Mouse (Mus musculus) intestine, embryonic 14.5 days (tissue): Measurements from ENCODE around the gene Arcn1. TPM values are rescaled to one million over a fixed set of nuclear protein-coding genes. Genes with fewer than 3 reads are reported as not detected.

Experiments used
- ATAC-seq: fragments of 200-750 bp; cut with Nextera tagmentation; replicated peaks from 2 replicates; pipeline ENCODE4 v1.8.0; 2017; ENCODE audit warnings: low read depth, moderate number of reproducible peaks, moderate TSS enrichment, moderate library complexity; ENCODE audit not compliant: low FRiP score, low TSS enrichment
- DNase-seq: peaks from one replicate; pipeline ENCODE4 v3.0.0-alpha.2; 2018; ENCODE audit warnings: low spot score
- H3K27ac ChIP-seq: fragments of 300-500 bp; sonication (generic); 2 replicates; pipeline ENCODE4 v1.5.1; 2014; ENCODE audit warnings: low read depth, mild to moderate bottlenecking, control low read depth
- H3K27me3 ChIP-seq: fragments of 300-500 bp; sonication (generic); replicated peaks from 2 replicates; pipeline ENCODE4 v1.6.1; 2014; ENCODE audit warnings: low read length, control low read depth; ENCODE audit not compliant: control insufficient read depth, insufficient read depth
- H3K36me3 ChIP-seq: fragments of 300-500 bp; sonication (generic); 2 replicates; pipeline ENCODE4 v1.6.1; 2014; ENCODE audit warnings: low read length, control low read depth; ENCODE audit not compliant: control insufficient read depth, insufficient read depth
- H3K4me1 ChIP-seq: fragments of 300-500 bp; sonication (generic); replicated peaks from 2 replicates; pipeline ENCODE4 v1.6.1; 2014; ENCODE audit warnings: low read length, control low read depth, mixed read lengths; ENCODE audit not compliant: control insufficient read depth, insufficient read depth
- H3K4me2 ChIP-seq: fragments of 300-500 bp; sonication (generic); 2 replicates; pipeline ENCODE4 v1.6.1; 2014; ENCODE audit warnings: low read length
- H3K4me3 ChIP-seq: fragments of 300-500 bp; sonication (generic); 2 replicates; pipeline ENCODE4 v1.5.1; 2014; ENCODE audit warnings: low read depth, low read length, control low read depth, mixed read lengths
- H3K9ac ChIP-seq: fragments of 300-500 bp; sonication (generic); 2 replicates; pipeline ENCODE4 v1.6.1; 2014; ENCODE audit warnings: mild to moderate bottlenecking, low read length
- H3K9me3 ChIP-seq: fragments of 300-500 bp; sonication (generic); 2 replicates; pipeline ENCODE4 v1.6.1; 2016; ENCODE audit warnings: low read length, control low read depth; ENCODE audit not compliant: control insufficient read depth
- WGBS: fragments of 180-500 bp; shearing (Covaris S2); extraction: QIAGEN DNeasy Blood & Tissue Kit; methylation state at CpG from one replicate; pipeline ENCODE4 v1.1.7; 2014; 5-methylcytosine and 5-hydroxymethylcytosine counted together
- polyA plus RNA-seq: library from polyadenylated mRNA; unstranded; fragments of >200 nt; fragmentation: Nextera tagmentation; extraction: Ambion mirVana; gene quantifications from 2 replicates; pipeline ENCODE4 v1.2.1, GENCODE M21; 2014

The Arcn1 gene
- polyA plus RNA-seq, 1 experiment from 2014 or later: 188 TPM

GRCm38 (mm10) chr9:44711602-44712001, 56.0 kb downstream of the Arcn1 start:
- Histone ChIP-seq H3K36me3 (peaks cover 54% of the 10 kb centered on the region), H3K4me2 (no peak overlapping the region), H3K9ac (no peak overlapping the region), H3K4me3 (no peak overlapping the region), H3K27ac (no peak overlapping the region), H3K4me1 (peaks cover 10% of the 10 kb centered on the region; the same call in 1 of the 2 replicates), H3K27me3 (no peaks in the 10 kb centered on the region), H3K9me3 (no peaks in the 10 kb centered on the region)
- DNase-seq (no peak), ATAC-seq (no peak)
- 71% methylated on average over 17 of the region's 17 CpGs for WGBS

GRCm38 (mm10) chr9:44710213-44710612, 57.4 kb downstream of the Arcn1 start:
- DNase-seq: no peak
- whole genome bisulfite sequencing: 88% methylated on average over 5 of the region's 5 CpGs
- H3K27ac ChIP-seq: no peak overlapping the region
- ATAC-seq: no peak
- H3K4me3 ChIP-seq: no peak overlapping the region
- peaks cover 54% of the 10 kb centered on the region for H3K36me3 ChIP-seq
- no peak overlapping the region for H3K4me2 ChIP-seq
- no peaks in the 10 kb centered on the region for H3K9me3 ChIP-seq
- H3K4me1 ChIP-seq: peaks cover 10% of the 10 kb centered on the region; the same call in 1 of the 2 replicates
- no peak overlapping the region for H3K9ac ChIP-seq
- H3K27me3 ChIP-seq: no peaks in the 10 kb centered on the region

- no peak overlapping the region for H3K4me3 ChIP-seq
- H3K4me2 ChIP-seq: no peak overlapping the region
- peaks cover 53% of the 10 kb centered on the region for H3K36me3 ChIP-seq
- ATAC-seq (no peak), DNase-seq (no peak)
- no peaks in the 10 kb centered on the region for H3K27me3 ChIP-seq
- H3K27ac ChIP-seq: no peak overlapping the region
- peaks cover 10% of the 10 kb centered on the region; the same call in 1 of the 2 replicates for H3K4me1 ChIP-seq
- H3K9me3 ChIP-seq: no peaks in the 10 kb centered on the region
- H3K9ac ChIP-seq: no peak overlapping the region
- WGBS: 54% methylated on average over 2 of the region's 2 CpGs
Measured at GRCm38 (mm10) chr9:44709600-44709999, 58.0 kb downstream of the Arcn1 start.

GRCm38 (mm10) chr9:44708925-44709324, 58.7 kb downstream of the Arcn1 start:
- ATAC-seq (peak; percentile 11; the same call in 1 of the 2 replicates), DNase-seq (no peak)
- Histone ChIP-seq H3K36me3 (peaks cover 52% of the 10 kb centered on the region), H3K27me3 (no peaks in the 10 kb centered on the region), H3K9ac (peak overlapping the region; percentile 29), H3K9me3 (no peaks in the 10 kb centered on the region), H3K4me2 (peak overlapping the region; percentile 67), H3K27ac (no peak overlapping the region), H3K4me3 (peak overlapping the region; percentile 36), H3K4me1 (peaks cover 10% of the 10 kb centered on the region; the same call in 1 of the 2 replicates)
- WGBS: 35% methylated on average over 6 of the region's 6 CpGs

- 5% methylated on average over 24 of the region's 24 CpGs for WGBS
Measured at GRCm38 (mm10) chr9:44708429-44708765, 59.2 kb downstream of the Arcn1 start.

GRCm38 (mm10) chr9:44707749-44708428, 59.8 kb downstream of the Arcn1 start:
- peak overlapping the region; percentile 29 for H3K9ac ChIP-seq
- H3K9me3 ChIP-seq: no peaks in the 10 kb centered on the region
- peaks cover 10% of the 10 kb centered on the region; the same call in 1 of the 2 replicates for H3K4me1 ChIP-seq
- H3K27ac ChIP-seq: peak overlapping the region; percentile 5; the same call in 1 of the 2 replicates
- no peaks in the 10 kb centered on the region for H3K27me3 ChIP-seq
- peaks cover 52% of the 10 kb centered on the region for H3K36me3 ChIP-seq
- H3K4me2 ChIP-seq: peak overlapping the region; percentile 67
- DNase-seq (no peak), ATAC-seq (peak; percentile 7; the same call in 1 of the 2 replicates)
- 21% methylated on average over 28 of the region's 28 CpGs for WGBS
- H3K4me3 ChIP-seq: peak overlapping the region; percentile 36

More at GRCm38 (mm10) chr9:44708429-44708765, 59.2 kb downstream of the Arcn1 start:
- DNase-seq: peak; percentile 85
- Histone ChIP-seq H3K4me1 (peaks cover 10% of the 10 kb centered on the region; the same call in 1 of the 2 replicates), H3K27ac (no peak overlapping the region; the same call in 1 of the 2 replicates), H3K9ac (peak overlapping the region; percentile 29), H3K4me3 (peak overlapping the region; percentile 36), H3K36me3 (peaks cover 52% of the 10 kb centered on the region), H3K27me3 (no peaks in the 10 kb centered on the region), H3K9me3 (no peaks in the 10 kb centered on the region), H3K4me2 (peak overlapping the region; percentile 67)
- ATAC-seq: peak; percentile 82

GRCm38 (mm10) chr9:44699730-44700129, 67.9 kb downstream of the Arcn1 start:
- Histone ChIP-seq H3K4me2 (no peak overlapping the region), H3K36me3 (peaks cover 75% of the 10 kb centered on the region), H3K27me3 (no peaks in the 10 kb centered on the region), H3K9me3 (no peaks in the 10 kb centered on the region), H3K9ac (no peak overlapping the region), H3K27ac (no peak overlapping the region), H3K4me3 (no peak overlapping the region), H3K4me1 (no peaks in the 10 kb centered on the region)
- ATAC-seq (no peak), DNase-seq (no peak)
- 90% methylated on average over 5 of the region's 5 CpGs for WGBS

GRCm38 (mm10) chr9:44699196-44699595, 68.4 kb downstream of the Arcn1 start:
- H3K4me2 ChIP-seq: no peak overlapping the region
- no peak overlapping the region for H3K9ac ChIP-seq
- DNase-seq (no peak), ATAC-seq (no peak)
- H3K27me3 ChIP-seq: no peaks in the 10 kb centered on the region
- H3K36me3 ChIP-seq: peaks cover 75% of the 10 kb centered on the region
- no peak overlapping the region for H3K4me3 ChIP-seq
- H3K9me3 ChIP-seq: no peaks in the 10 kb centered on the region
- WGBS: 94% methylated on average over 10 of the region's 10 CpGs
- H3K27ac ChIP-seq: no peak overlapping the region
- H3K4me1 ChIP-seq: no peaks in the 10 kb centered on the region

- H3K9me3 ChIP-seq: no peaks in the 10 kb centered on the region
- H3K4me1 ChIP-seq: no peaks in the 10 kb centered on the region
- H3K27me3 ChIP-seq: no peaks in the 10 kb centered on the region
- no peak overlapping the region for H3K27ac ChIP-seq
- no peak overlapping the region for H3K4me3 ChIP-seq
- DNase-seq (no peak), ATAC-seq (no peak)
- 89% methylated on average over 16 of the region's 16 CpGs for WGBS
- peaks cover 79% of the 10 kb centered on the region for H3K36me3 ChIP-seq
- H3K4me2 ChIP-seq: no peak overlapping the region
- H3K9ac ChIP-seq: no peak overlapping the region
Measured at GRCm38 (mm10) chr9:44697866-44698265, 69.8 kb downstream of the Arcn1 start.
